Mouse (Mus musculus) erythroblast, embryonic 14.5 days (primary cell): ENCODE results near the gene Gm14190. TPM values are rescaled to one million over a fixed set of nuclear protein-coding genes. Genes with fewer than 3 reads are reported as not detected.
"Not testable (repeated sequence)": the region's sequence is repeated elsewhere in the genome, so short reads cannot be mapped to it uniquely, and the experiment has no call there.

ENCODE experiments used
- H3K27me3 ChIP-seq: 2 replicates; pipeline ENCODE4 v1.6.1; 2012; ENCODE audit warnings: inconsistent platforms; ENCODE audit not compliant: control insufficient read depth
- H3K36me3 ChIP-seq: 2 replicates; pipeline ENCODE4 v1.6.1; 2012; ENCODE audit warnings: mild to moderate bottlenecking, inconsistent platforms; ENCODE audit not compliant: control insufficient read depth
- H3K4me1 ChIP-seq: 2 replicates; pipeline ENCODE4 v1.6.1; 2012; ENCODE audit warnings: inconsistent platforms; ENCODE audit not compliant: control insufficient read depth
- H3K4me3 ChIP-seq: replicated peaks from 2 replicates; pipeline ENCODE3; 2012; ENCODE audit warnings: moderate library complexity, mild to moderate bottlenecking, inconsistent platforms
- H3K9me3 ChIP-seq: 2 replicates; pipeline ENCODE4 v1.6.1; 2012; ENCODE audit warnings: low read length, inconsistent platforms, mixed read lengths; ENCODE audit not compliant: control insufficient read depth
- GATA1 ChIP-seq: IDR thresholded peaks from 2 replicates; pipeline ENCODE4 v1.6.1; 2012; ENCODE audit warnings: low read length, inconsistent platforms, mixed read lengths
- TAL1 ChIP-seq: IDR thresholded peaks from 3 replicates; pipeline ENCODE4 v1.6.1; 2012; ENCODE audit warnings: low read length, inconsistent platforms, mixed read lengths
- polyA plus RNA-seq: library from polyadenylated mRNA; stranded (reverse); fragments of >175 nt; gene quantifications from 2 replicates; pipeline ENCODE4 v1.2.3, GENCODE M21; 2012

Gene Gm14190
- polyA plus RNA-seq = not detected in 2 replicates

GRCm38 (mm10) chr11:99690463-99690862 is at the start of gene Gm14190:
Gene Gm14190, minus strand, starts transcription at chr11:99690740.
- Histone ChIP-seq H3K9me3 (peaks cover 9% of the 10 kb centered on the region), H3K36me3 (no peaks in the 10 kb centered on the region), H3K4me3 (no peak within 1 kb of the TSS), H3K27me3 (no peaks in the 10 kb centered on the region), H3K4me1 (no peaks in the 10 kb centered on the region)
- TF ChIP-seq GATA1 = no peak
- no peak for TF ChIP-seq TAL1

GRCm38 (mm10) chr11:99734190-99734589 is 43.6 kb upstream of the Gm14190 start, which contains the start of gene Gm14180:
Gene Gm14180, minus strand, starts transcription at chr11:99734290.
- Histone ChIP-seq H3K4me3 (no peak within 1 kb of the TSS), H3K4me1 (no peaks in the 10 kb centered on the region), H3K9me3 (no peaks in the 10 kb centered on the region), H3K27me3 (no peaks in the 10 kb centered on the region), H3K36me3 (no peaks in the 10 kb centered on the region)
- TF ChIP-seq GATA1 (no peak), TAL1 (no peak)

- Histone ChIP-seq H3K4me3 (no peak overlapping the region), H3K27me3 (no peaks in the 10 kb centered on the region), H3K9me3 (peaks cover 8% of the 10 kb centered on the region), H3K36me3 (no peaks in the 10 kb centered on the region), H3K4me1 (no peaks in the 10 kb centered on the region)
- TF ChIP-seq TAL1 = no peak
- TF ChIP-seq GATA1 = no peak
These were observed 33.5 kb upstream of the Gm14190 start for GRCm38 (mm10) chr11:99724061-99724460.

GRCm38 (mm10) chr11:99718759-99719158 is 28.2 kb upstream of the Gm14190 start:
- Histone ChIP-seq H3K36me3 (no peaks in the 10 kb centered on the region), H3K9me3 (peaks cover 11% of the 10 kb centered on the region), H3K27me3 (no peaks in the 10 kb centered on the region), H3K4me3 (no peak overlapping the region), H3K4me1 (no peaks in the 10 kb centered on the region)
- no peak for TF ChIP-seq TAL1
- TF ChIP-seq GATA1 = no peak

- H3K9me3 ChIP-seq, H3K36me3 ChIP-seq, H3K4me3 ChIP-seq, H3K4me1 ChIP-seq, H3K27me3 ChIP-seq: not testable (repeated sequence)
These were observed 5.3 kb downstream of the Gm14190 start for GRCm38 (mm10) chr11:99685235-99685634.

- H3K36me3 ChIP-seq = no peaks in the 10 kb centered on the region
- H3K27me3 ChIP-seq = no peaks in the 10 kb centered on the region
- no peaks in the 10 kb centered on the region for H3K4me1 ChIP-seq
- H3K4me3 ChIP-seq = no peak overlapping the region
- TF ChIP-seq GATA1 (no peak), TAL1 (no peak)
- H3K9me3 ChIP-seq = peaks cover 8% of the 10 kb centered on the region
These were observed 7.1 kb downstream of the Gm14190 start for GRCm38 (mm10) chr11:99683481-99683880.

GRCm38 (mm10) chr11:99665860-99666259 is 24.7 kb downstream of the Gm14190 start, which contains the start of gene Krtap4-6:
Gene Krtap4-6, minus strand, starts transcription at chr11:99665960.
- no peak for TF ChIP-seq TAL1
- TF ChIP-seq GATA1 = no peak
- Histone ChIP-seq H3K4me3 (no peak within 1 kb of the TSS), H3K36me3 (no peaks in the 10 kb centered on the region), H3K9me3 (peaks cover 8% of the 10 kb centered on the region; the same call in 1 of the 2 replicates), H3K27me3 (no peaks in the 10 kb centered on the region), H3K4me1 (no peaks in the 10 kb centered on the region)

GRCm38 (mm10) chr11:99662802-99663201 is 27.7 kb downstream of the Gm14190 start:
- H3K4me1 ChIP-seq = no peaks in the 10 kb centered on the region
- no peaks in the 10 kb centered on the region for H3K27me3 ChIP-seq
- no peaks in the 10 kb centered on the region for H3K36me3 ChIP-seq
- TF ChIP-seq TAL1 (no peak), GATA1 (no peak)
- peaks cover 8% of the 10 kb centered on the region; the same call in 1 of the 2 replicates for H3K9me3 ChIP-seq
- H3K4me3 ChIP-seq = no peak overlapping the region

GRCm38 (mm10) chr11:99659256-99659655 is 31.3 kb downstream of the Gm14190 start:
- Histone ChIP-seq H3K36me3 (no peaks in the 10 kb centered on the region), H3K4me1 (no peaks in the 10 kb centered on the region), H3K9me3 (peaks cover 3% of the 10 kb centered on the region; the same call in 1 of the 2 replicates), H3K4me3 (no peak overlapping the region), H3K27me3 (no peaks in the 10 kb centered on the region)
- no peak for TF ChIP-seq TAL1

- not testable (repeated sequence) for H3K27me3 ChIP-seq, H3K4me1 ChIP-seq, H3K9me3 ChIP-seq, H3K36me3 ChIP-seq, H3K4me3 ChIP-seq
These were observed 32.0 kb downstream of the Gm14190 start, which contains the start of gene Gm11563 for GRCm38 (mm10) chr11:99658467-99659010. Gene Gm11563, minus strand, starts transcription at chr11:99658960.
